Mouse (Mus musculus) CD4-positive helper T cell, adult 2 months (primary cell): ENCODE results near the gene Sdk1.

ENCODE experiments used
- DNase-seq: peaks from one replicate; pipeline ENCODE4 v3.0.0-alpha.2; 2012; ENCODE audit warnings: low read depth, missing footprints, low spot score

The Sdk1 gene

DNA sequence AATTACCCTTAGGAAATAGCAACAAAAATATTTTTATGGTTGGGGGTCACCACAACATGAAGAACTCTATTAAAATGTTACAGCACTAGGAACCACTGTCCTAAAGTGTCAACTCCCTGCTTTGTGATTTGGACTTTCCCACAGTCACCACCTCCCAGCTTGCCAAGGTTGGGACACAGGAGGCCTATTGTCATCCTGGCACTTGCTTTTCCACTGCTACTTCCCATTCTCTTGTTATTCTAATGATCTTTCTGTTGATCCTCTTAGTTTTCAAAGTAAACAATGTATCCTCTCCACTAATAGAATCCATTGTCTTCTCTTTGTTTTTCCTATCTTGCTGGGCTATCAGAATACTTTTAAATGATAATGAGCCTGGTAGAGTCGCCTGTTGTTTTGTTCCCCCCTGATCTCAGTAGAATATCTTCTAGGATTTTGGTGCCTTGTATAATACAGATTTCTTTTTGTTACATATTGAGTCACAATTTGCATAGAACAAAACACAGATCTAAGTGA, 746.1 kb downstream of the Sdk1 start:
- DNase-seq, result no peak

GRCm38 (mm10) chr5:141988685-141989084, 747.4 kb downstream of the Sdk1 start:
- DNase-seq, result no peak

DNA sequence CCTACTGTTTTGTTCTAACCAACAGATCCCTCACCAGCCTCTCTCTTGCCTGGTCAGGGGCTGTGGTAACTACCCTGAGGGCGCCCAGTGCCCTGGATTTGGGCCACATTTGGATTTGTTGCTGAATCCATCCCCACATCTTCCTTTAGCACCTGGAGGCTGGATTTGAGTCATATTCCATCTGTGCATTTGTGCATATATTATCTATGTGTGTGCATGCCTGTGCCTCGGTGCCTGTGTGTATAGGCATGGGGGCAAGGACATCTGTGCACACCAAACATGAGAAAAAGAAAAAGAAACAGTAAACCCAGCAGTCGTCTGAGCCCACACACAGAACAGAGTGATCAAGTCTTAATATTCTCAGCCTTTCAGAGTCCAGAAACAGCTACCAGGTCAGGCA, 752.9 kb downstream of the Sdk1 start:
- DNase-seq, result no peak

DNA sequence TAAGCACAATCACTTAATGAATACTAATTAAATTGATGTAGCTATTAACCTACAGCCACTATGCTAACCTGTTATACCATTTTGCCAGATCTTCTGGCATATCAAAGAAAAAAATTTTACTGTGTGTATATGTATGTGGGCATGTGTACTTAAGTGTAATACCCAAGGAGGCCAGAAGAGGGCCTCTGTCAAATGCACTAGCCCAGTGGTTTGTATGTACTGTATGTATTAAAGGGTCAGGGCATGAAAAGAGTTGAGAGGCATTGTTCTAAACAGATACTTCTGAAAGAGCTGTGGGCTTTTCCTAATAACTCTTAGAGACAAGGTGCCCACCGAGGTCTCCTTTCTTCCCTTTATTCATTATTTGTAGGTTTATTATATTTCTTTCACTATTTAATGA, 759.0 kb downstream of the Sdk1 start:
- no peak for DNase-seq

DNA sequence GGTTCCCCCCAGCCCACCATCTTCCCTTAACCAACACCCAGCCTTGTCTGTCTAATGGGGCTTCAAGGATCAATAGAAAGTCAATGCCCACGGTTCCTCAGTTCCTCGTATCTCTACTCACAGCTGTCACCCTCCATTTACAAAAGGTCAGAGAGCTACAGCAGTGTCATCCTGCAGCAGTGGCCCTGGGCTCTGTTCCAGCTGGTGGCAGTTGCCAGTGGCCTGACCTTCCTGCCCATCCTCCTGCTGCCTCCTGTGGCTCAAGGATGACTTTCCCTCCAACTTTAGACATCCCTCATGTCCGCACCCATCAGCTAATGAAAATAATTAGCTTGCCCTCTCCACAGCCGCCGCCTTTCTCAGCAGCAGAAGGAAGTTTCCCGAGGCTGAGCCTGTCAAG, 759.8 kb downstream of the Sdk1 start:
- no peak for DNase-seq

- DNase-seq, result no peak
Measured at GRCm38 (mm10) chr5:142001973-142002372, 760.7 kb downstream of the Sdk1 start.

DNA sequence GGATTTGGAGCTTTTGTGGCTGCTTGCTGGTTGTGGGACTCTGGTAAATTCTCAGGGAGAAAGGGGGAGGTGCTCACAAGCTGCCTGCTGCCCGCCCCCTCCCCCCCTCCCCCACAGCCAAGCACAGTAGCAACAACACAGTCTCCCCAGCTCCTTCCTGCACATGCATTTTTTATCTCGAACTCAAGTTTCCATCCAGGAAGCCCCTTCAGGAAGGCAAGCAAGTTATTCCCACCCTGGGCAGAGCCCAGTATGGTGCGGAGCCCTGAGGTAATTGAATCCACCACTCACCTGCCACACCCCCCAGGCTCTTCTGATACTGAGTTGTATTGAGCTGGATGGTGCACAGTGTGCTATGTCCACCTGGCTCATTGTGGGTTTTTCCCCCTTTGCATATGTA, 768.9 kb downstream of the Sdk1 start:
- DNase-seq, result no peak

- DNase-seq, result no peak
Measured at GRCm38 (mm10) chr5:142017001-142017400, 775.7 kb downstream of the Sdk1 start.

DNA sequence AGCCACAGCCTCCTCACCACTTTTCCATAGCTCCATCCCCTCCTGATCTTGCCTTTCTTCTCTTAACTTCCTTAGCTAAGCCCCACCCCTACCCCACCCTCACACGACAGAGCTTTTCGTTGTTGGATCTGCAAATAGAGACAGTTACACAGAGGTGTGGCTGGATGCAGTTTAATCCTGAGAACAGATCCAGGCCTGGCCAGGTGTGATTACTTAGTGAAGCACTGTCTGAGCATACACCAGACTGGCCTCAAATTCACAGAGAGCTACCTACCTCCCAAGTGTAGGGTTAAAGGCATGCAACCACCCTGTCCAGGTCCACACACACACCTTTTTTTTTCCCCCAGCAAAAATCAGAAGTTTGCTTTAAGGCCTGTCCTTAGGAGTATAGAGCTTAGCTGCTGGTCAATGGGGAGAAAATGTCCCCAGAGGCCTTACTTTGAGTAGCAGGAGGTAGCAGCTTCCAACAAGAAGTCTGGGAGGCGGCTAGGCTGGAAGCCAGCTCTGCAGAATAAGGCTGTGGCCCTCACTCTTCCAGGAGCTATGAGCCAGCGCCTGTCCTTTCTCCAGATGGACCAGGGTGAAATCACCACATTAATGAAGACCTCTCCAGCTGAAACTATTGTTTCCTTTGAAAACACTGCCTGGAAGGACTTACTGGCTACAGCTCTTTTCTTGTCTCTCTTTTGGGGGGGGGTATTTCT, 781.7 kb downstream of the Sdk1 start:
- no peak for DNase-seq

- no peak for DNase-seq
Measured at GRCm38 (mm10) chr5:142024448-142024847, 783.2 kb downstream of the Sdk1 start.

- DNase-seq, result no peak
Measured at GRCm38 (mm10) chr5:142036536-142036935, 795.2 kb downstream of the Sdk1 start.

DNA sequence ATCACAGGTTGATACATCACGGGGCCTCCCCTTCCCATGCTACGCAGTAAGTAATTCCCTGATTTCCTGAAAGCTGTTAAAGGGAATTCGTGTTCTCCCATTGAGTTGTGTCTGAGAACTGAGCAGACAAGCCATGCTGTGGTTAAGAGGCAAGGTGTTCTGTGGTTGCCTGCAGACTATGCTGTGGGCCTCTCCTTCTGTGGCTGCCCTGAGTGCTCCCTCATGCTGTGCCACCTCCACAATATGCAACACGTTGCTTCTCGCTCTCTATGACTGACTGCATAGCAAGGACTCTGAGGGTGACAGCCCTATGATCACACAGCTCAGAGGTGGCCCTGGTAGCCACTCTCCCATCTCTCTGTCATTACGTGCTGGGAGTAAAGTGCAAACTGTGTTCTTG, 797.9 kb downstream of the Sdk1 start:
- no peak for DNase-seq

DNA sequence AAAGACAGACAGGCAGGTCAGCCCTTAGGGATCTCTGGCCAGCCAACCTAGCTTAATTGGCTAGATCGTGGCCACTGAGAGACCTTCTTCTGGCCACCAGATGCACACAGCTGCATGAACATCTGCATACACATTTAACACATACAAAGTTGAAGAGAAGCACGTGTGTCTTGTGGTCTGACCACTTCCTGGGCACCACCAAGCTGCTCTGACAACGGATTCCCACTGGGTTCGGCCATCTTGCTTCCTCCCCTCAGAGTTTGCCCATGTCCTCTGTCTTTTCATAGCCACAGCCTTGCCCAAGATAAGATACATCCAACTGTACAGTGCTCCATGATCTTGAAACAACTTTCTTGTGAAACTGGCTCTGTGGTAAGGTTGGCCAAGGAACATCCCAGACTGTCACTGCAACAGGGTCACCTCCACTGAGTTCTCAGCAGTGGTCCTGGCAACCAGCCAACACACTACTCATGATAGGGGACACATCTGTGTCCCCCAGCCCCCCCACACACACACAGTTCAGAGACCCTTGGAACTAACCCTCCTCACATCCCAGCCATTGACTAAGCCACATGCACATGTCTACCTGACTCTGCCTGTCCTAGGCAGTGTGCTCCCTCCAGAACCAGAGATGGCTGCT, 798.7 kb downstream of the Sdk1 start:
- peak; percentile 65 for DNase-seq

DNA sequence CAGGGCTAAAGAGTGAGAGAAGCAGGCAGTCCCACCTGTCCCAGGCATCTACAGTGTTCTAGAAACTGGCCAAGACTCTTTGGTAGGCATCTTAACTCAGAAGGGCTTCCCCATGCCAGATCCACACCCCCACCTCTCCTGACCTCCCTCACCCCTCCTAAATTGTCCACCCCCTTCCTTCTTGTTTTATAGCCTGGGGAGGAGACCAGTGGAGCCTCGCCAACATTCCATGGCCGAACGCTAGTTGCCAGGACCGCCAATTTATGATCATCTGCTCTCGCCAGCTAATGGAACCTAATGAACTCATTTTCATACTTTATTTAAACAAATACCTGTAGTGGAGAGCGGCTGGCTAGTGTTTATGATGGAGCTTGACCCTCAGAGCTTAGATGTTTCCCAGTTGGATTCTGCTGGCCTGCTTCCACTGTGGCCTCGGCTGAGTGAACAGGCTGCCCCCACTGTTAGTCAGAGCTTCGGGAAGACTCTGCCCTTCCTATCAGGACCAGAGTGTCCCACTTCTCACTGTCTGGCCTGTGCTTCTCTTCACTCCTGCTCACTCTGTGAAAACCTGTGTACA, 800.0 kb downstream of the Sdk1 start:
- DNase-seq, result no peak

DNA sequence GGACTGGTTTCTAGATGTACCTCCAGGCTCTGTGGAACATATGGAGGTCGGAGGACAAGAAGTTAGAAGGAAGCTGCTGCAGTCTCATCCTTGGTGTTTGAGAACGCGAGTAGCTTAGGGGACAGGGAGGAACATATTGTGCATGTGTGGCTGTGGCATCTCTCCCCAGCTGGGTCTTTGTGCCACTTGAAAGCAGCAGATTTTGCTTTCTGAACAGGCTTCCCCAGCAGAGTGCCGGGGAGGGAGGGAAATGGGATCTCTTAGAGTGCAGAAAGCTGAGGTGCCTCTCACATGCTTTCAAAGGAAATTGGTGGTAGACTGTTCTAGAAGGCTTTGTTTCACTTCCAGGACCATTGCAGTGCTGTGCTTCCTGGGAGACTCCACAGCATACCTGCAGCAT, 820.5 kb downstream of the Sdk1 start:
- no peak for DNase-seq

DNA sequence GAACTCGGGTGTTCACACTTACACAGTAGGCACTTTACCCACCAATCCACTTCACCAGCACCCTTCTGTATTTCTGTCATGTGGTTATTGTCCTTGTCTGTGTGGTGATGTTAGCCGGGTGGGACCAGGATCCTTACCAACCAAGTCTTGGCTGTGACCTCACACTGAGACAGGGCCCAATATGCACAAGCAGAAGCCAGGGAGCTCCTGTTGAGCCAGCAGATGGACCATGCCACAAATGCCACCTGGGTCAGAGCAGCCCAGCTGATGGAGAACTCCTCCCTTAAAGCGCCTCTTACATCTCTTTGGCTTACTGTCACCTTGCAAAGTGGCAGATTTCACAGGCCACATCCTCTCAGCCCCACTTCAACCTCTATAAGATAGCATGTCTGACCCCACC, 830.0 kb downstream of the Sdk1 start:
- no peak for DNase-seq

DNA sequence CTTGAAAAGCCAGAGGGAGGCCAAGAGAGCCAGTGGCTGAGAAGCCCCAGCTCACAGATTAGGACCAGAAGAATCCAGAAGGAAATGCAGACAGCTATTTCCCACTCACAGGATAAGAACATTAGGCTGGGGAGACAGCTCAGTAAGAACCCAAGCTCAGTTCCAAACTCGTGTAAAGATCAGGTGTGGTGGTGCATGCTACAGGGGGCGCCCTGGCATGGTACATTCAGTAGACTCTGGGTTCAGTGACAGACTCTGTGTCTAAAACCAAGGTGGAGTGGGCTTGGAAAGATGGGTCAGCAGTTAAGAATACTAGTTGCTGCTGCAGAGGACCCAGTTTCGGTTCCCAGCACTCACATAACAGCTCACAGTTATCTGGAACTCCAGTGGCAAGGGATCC, 832.6 kb downstream of the Sdk1 start:
- no peak for DNase-seq

- no peak for DNase-seq
Measured at GRCm38 (mm10) chr5:142074561-142075500, 833.5 kb downstream of the Sdk1 start.

- DNase-seq, result no peak
Measured at GRCm38 (mm10) chr5:142080661-142081060, 839.4 kb downstream of the Sdk1 start.

DNA sequence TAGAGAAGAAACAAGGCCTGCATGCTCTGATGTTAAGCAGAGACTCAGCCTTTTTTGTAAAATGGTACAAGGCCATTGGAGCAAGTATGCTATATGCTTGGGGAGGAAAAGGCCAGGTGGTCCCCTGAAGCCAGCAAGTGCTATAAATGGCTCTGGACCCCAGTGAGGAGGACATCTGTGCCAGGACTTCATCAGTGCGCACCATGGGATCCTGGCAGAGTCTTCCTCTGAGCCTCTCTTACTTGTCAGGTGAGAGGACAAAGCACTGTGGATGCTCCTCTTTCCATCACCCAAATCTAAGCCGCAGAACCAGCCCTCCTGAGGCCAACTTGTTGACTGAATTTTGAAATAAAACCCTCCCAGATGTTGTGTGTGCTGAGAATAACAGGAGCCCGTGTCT, 839.8 kb downstream of the Sdk1 start:
- no peak for DNase-seq

GRCm38 (mm10) chr5:142096377-142096841, 855.1 kb downstream of the Sdk1 start:
- no peak for DNase-seq

DNA sequence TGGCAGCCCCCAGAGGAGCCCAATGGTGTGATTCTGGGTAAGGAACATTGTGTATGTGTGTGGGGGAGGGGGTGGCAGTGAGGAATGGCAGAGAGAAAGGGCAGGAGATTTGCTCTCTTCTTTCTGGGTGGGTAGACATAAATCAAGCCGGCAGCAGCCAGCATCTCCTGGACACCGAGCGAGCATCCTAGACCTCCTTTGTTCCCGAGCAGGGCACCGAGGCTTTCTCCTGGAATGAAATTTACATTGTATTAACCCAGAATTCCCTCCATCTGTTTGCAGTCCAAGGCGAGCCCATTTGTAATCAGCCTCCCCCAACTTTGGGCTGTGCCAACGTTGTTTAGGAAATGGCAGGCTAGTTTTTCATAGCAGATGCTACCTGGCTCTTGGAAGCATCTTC, 858.9 kb downstream of the Sdk1 start:
- DNase-seq, result no peak
